Mouse (Mus musculus) thymus, postnatal 14 days (tissue): ENCODE results near the gene Mkks.
A peak's percentile ranks its signal among the peaks of the same experiment; 100 is the strongest.
"Not testable (repeated sequence)": the region's sequence is repeated elsewhere in the genome, so short reads cannot be mapped to it uniquely, and the experiment has no call there.

Experiments
- DNase-seq: peaks from one replicate; pipeline ENCODE4 v3.0.0; 2021

The Mkks gene

DNA sequence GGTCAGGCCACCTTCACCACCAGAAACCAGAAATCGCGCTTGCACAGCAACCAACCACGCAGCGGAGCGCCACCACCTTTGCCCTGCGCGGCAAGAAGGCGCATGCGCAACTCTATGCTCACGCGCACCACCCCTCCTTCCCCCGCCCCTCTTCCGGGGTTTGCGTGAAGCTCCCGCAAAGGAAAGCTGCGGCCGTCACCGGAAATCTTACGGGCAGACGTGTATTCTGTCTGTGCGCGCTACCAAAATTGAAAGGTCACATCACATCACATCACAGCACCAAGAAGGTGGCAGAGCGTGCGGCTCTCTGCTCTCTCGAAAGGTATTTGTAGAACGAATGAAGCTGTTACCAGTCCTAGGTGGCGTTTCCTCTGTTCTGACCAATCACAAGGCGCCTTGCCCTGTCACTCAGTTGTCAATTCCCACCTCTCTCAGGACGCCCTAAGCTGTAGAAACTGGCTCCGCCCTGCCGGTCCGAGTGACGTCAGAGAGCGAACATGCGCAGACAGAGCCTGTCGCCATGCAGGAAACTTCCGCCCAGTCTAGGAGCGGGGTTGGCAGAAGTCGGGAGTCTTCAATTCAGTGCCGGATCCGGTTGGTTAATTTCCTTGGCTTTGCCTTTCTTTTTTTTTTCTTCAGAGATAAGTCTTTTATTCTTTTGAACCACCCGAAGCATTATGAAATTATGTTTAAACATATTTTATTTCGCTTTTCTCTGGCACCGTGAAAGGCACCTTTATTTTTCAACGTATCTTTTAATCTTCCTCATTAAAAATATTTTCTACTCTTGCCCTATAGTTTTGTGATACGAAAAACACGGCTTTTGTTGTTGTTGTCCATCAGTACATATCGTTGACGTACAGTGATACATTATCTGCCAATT is at the start of gene Mkks, which contains the start of the genes Slx4ip and AL731706.1:
TSS of gene Mkks (minus strand) at position 322 of the 883 bp plus-strand sequence.
TSS of gene Slx4ip (plus strand) at position 151 of the 883 bp plus-strand sequence.
TSS of gene AL731706.1 (minus strand) at position 322 of the 883 bp plus-strand sequence.
- peak; percentile 99 for DNase-seq

DNA sequence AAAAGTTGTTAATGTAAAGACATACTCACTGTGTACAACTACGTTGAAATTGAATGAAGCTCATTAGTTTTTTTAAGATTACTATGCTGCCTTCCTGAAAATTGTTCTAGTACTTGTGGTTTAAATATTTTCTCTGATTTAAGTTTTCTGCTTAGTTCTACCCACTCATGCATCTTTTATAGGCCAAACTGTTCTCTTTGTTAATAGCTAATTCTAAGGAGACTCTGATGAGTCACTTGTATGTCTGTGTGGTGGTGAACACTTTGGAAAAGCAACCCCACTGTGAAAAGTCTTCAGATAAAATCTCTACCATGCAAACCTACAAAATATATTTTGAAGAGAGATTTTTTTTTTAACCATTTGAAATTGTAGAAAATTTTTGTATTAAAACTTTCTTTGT is 47.1 kb upstream of the Mkks start:
- DNase-seq, result no peak

DNA sequence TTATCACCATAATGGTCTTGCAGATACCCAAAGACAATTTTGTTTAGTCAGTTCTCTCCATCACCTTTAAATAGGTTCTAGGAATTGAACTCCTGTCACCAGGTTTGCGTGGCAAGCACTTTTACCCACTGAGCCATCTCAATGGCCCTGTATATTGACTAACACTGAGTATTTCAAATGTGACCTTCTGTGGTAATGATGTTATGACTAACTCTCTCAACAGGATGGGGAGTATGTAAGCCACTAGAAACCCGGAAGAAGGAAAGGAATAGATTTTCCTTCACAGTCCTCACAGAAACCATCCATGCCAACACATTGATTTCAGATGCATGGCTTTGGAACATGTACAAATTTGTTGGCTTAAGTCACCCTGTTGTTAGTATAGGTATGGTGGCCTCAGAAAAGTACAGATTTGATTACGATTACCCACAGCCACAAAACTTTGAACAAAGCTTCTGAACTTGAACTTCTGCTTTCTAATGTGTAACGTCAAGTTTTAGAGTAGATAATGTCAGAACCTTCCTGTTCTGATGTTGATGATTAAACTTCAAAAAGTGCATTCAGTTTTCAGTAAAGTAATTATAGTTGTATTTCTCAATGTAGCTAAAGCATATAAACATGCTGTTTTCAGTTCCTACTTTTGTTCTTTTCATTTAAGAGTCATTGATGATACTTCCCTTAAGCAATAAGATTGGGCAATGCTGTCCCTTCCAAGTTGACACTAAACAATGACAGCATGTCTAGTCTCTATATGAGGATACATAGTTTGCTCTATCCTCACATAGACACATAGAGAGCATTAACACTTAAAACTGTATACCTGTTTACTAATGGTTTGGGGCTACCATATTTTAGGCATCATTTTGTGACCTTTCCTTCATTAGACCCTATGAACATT is 45.5 kb upstream of the Mkks start:
- no peak for DNase-seq

DNA sequence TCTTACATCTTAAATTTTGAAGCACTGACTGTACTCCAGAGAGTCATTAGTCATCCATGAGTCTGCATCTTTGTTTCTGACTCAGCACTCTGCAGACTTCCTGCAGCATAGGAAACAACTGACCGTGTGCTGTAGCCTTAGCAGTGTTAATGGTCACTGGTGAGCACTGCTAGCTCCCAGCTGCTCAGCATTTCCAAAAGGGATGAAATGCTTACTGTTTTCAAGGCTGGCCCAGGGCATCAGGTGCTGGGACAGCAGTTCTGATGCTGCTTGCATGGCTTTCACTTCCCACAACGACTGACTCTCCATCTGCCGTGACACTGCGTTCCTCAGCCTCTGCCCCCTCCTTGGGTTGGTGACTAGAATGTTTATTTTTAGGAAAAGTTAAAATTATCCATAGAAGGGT is 29.8 kb upstream of the Mkks start:
- no peak for DNase-seq

DNA sequence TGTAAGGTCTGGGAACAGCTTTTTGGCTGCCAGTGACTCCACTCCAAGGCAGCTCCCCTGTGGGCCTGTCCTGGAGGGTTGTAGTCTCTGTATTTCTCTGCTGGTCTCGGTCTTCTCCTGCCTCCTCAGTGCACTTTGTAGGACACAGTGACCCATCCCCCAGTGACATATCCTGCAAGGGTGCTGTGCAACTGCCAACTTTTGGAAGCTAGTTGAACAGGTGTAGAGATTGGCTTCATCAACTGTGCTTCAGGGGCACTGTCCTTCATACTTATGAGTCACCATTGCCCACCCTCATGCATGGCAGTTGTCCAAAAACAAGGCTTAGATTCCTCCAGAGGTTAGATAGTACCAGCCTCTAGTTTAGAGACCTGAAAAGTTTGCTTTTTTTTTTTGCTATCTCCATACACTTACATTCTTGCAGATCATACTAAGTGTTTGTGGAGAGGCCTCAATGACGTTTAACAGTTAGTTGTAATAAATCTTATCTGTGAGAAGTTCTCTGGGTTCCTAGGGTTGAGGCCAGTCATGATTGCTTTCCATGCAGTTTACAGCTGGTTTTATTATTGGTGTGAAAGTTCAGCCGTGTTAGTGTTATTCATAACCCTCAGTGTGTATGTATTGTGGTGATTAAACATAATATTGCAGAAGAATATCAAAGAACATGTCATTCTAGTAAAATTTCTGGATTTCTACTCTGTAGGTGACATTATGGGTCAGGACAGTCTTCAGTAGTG is 29.2 kb upstream of the Mkks start:
- DNase-seq, result no peak

DNA sequence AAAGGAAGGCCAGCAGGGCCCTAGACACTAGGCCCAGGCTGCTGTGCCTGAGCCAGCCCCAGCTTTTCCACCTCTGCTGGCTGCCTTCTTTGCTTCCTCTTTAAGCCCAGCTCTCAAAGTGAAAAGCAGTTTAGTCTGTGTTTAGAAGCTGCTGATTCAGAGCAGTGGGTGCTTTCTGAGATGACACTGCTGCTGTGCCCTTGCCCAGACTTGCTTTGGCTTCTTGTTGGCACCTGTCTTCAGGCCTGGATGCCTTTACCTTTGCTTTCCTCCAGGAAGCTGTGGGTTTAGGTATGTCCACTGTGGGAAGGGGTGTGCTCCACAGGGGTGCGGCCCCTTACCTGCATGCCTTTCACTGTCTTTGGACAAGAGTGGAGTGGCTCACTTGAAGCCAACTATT is 28.2 kb upstream of the Mkks start:
- DNase-seq, result no peak

DNA sequence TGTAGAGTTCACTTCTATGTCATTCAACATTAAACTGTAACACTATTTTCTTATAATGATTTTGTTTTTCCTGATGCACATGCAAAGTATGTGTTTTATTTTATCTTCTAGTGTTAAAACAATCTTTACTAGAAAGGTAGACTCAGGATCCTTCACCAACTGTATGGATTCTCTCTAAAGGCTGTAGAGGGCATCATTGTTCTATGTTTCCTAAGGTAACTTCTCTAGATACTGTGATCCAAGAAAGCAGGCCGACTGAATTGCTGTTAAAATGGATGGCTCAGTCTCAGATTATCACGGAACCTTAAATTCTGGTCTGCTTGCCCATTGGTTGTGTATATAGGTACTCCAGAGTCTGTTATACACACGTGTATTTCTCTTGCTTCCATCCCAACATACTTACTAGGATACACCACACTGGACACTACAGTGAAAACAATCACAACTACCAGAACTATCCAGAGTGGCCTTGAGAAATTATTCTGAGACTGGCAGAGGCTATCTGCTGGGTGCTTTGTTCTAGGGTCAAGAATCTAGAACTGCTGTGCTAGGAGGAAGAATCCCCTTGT is 23.2 kb upstream of the Mkks start:
- DNase-seq, result no peak

DNA sequence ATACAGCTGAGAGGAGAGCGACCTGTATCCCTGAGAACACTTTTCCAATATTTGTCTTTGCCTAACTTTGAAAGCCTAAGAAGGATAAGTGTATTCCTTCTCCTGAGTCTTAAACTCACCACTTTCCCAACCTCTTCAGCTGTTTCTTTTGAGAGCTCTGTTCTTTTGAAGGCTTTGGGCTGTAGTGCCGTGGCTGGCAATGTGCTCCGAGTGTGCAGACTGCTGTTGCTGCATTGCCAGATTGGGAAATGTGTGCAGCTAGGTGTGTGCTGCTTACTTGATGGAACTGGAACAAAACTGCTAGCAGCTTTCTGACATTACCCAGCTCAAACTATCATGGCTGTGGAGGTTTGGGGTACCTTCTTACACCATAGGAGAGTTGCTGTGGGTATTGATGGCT is 21.8 kb upstream of the Mkks start:
- no peak for DNase-seq

DNA sequence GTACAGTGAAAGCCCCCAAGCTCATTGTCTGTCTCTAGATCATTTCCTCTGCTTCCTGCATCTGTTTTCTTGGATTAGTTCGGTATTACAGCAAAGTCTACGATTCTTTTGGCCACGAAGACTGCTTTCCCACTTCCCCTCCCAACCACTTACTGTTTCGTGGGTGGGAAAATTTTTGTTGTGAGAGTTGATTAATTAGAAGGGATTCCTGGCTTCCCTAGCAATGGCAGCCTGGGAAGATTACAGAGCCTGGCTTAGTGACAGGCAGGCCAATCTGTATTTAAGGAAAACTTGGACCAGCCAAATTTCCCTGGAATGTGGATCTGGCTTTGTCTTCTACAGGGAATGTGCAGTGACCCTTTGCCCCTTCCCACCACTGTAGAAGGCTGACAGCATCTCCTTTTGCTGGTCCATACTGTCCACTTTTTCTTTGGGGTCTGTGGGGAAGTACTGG is 20.8 kb upstream of the Mkks start:
- DNase-seq, result no peak

DNA sequence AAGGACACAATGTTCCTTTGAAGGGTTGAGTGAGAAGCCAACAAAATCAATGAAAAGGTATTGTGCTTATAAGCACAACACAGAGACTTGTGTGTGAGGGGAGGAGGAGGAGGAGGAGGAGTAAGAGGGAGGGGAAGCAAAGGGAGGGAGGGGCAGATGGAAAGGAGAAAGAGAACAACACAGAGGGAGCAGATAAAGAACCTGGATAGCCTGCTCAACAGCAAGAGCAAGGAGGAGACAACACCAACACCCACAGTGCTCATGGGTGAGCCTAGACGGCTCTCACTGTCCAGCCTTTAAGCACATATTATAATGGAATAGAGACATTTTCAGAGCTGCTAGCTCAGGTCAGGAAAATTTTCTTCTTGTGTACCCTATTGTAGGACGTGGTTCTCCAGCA is 18.1 kb upstream of the Mkks start:
- no peak for DNase-seq

DNA sequence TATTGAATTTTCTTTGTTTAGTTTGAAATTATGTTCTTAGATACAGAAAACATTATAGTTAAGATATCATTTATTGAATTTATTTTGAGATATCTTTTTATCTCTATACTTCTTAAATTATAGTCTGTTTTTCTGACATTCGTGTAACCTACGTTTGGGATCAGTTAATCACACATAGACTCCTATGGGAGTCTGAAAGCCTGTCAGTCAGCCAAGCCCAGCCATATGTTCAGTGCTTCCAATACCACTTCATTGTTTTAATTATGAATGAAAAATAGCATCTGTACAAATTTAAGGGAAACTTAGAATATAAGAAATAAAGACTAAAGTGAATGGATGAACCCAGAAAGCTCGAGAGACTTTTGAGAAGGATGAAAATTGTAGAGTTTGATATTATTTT is 17.4 kb upstream of the Mkks start:
- DNase-seq, result no peak

DNA sequence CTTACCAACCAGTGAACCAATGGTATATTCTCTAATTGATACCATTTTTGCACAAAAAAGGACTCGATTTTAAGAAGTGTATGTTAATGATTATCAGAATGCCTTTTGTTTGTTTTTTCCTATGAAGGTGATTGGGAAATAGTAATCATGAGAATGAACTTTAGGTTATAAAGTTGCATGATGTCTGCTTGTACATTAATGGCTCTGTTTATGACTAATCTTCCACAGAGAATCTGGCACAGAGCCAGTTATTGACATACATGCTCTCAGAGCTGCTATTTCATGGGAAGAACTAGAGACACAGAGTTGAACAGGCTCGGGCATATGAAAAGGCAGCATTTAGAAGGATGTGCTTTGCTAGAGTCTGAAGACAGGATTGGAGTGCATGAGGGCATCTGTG is 4.9 kb upstream of the Mkks start:
- DNase-seq, result no peak

DNA sequence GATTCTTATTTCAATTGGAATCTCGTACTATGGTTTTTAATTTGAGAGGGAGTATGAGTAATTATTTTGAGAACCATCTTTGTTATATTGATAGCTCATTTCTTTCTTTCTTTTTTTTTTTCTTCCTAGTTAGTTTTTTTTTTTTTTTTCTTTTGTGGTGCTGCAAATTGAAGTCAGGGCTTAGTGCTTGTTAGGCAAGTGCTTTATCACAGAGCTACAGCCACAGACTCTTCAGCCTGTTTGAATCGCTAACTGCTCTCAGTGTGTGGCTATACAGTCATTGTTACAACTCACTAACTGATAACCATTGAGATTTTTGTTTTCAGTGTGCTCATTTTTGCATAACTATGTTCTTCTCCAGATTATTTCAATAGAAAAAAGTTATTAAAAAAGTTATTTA is 3.3 kb upstream of the Mkks start:
- DNase-seq, result no peak

DNA sequence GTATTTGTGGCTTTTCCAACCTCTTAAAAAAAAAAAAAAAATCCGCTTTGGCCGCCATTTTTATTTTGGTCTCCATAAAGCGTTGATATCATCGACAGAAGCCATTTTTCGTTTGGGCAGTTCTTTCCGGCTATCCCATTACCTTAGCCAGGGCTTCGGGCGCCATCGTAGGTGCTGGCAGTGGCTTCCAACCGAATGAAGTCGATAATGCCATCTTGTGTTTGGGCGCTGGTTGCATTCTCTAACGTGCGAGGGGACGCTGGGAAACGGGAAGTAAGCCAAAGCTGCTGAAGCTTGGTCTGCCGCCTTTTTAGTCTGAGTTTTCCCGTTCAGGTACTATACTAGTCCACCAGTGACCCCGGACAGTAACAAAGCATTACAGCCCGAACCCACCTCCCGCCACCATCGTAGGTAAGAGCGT is 772 bp upstream of the Mkks start:
- DNase-seq, result peak; percentile 93

DNA sequence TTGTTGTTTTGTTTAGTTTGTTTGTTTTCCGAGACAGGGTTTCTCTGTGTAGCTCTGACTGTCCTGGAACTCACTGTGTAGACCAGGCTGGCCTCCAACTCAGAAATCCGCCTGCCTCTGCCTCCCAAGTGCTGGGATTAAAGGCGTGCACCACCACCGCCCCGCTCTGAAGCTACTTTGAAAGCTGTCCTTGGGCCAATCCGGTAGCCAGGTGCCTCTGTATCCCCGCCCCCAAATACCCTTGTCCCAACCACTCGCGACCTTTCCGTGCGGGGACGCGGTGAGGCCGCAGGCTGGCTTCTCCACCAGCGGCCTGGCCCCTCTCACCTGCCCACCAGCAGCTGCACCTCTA is 497 bp downstream of the Mkks start:
- DNase-seq, result not testable (repeated sequence)

DNA sequence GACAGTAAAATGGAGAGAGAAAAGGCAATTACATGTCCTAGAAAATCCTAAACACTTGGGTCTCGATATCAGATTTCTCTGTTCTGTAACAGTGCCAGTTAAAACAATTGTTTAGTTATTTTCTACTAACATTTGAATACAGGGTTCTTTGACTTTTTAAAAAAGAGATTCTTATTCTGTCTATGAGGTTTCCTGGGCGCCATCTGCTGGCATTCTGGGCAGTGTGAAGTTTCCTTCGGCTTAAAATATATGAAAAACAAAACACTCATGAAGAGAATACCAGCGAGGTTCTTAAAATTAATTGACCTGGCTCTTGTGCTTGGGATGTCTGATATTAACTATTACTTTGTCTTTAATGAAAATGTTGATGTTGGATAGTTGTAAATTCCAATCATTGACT is 4.3 kb downstream of the Mkks start:
- DNase-seq, result peak; percentile 17

DNA sequence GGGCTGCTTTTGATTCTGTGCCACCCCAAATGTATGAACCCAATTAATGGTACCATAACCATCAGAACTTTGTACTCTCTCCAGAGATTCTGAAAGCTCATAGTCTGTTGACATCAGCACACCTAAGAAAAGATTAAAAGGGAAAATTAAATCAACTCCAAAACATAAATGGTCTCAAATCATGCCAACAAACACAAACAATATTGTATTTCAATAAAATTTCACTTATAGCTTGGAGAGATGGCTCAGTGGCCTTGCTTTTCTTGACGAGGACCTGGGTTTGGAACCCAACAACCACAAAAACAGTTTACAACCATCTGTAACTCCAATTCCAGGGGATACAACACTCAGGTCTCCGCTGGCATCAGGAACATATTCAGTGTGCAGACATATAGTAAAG is 5.6 kb downstream of the Mkks start, which contains the start of gene AL731706.2:
TSS of gene AL731706.2 (minus strand) at position 101 of the 400 bp plus-strand sequence.
- DNase-seq, result no peak

DNA sequence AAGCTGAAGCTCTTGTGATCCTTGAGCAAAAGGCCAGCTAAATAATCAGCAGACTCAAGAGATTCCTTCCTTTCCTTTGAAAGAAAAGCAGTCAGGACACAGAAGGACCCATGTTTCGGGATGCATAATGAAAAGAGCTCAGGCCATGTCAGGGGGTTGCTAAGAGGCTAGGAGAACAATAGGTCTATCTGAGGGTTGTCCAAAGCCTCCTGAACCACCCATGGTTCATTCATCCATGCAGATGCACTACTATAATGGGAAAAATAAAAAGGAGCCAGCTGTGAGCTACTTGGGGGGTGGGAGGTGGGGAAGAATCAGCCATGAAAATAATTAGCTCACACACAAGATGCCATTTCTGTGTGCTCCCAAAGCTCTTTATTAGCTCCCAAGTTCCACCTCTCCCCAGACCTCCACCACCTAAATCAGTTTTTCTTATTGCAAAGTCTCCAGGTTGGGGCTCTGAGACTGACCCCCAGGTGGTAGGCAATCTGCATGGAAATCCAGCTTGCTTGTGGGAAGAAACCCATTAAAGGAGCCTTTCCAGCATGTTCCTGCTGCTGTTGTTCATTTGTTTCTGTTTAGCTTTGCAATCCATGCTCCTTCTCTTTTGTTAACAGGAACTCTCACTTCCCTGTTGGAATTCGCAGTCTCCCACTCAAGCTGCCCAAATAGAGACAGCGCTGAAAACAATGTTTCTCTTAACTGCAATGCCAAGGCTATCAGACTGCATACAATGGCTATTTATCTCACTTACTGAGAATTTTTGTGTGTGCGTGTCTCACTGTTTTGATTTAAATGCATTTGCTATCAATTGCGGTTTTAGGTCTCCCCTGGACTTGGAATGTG is 36.4 kb downstream of the Mkks start:
- DNase-seq, result no peak

DNA sequence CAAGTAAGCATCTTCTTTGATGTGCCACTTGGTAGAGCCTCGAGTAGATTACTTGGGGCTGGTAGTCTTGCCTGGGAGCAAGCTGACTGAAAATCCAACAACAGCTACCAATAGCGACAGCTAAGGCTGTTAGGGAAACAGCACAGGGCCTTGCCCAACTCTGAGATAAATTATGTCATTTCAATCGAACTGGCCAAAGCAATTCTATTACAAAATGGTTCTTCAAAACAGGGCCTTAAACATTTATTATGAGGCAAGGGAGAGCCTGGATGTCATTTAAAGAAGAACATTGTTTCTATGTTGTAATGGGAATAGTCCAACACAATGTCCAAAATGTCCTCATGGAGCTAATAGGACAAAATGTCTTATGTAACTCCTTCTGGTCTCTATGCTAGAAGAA is 40.8 kb downstream of the Mkks start:
- no peak for DNase-seq

DNA sequence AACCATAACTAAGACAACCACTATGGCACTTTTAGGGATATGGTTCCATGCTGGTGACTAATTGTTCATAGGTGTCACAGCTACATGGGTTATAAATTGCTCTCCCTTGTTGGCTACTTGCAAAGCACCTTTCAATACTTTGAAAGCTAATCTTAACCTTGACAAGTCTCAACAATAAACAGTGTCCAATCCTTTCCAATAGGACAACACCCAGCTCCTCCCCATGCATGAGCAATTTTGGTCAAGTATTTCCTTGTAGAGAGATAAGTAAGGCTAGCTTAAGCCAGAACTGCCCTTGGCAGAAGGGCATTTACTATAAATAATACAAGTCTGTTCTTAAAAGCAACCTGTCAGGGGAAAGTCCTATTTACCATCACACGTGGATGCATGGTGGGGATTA is 53.2 kb downstream of the Mkks start:
- DNase-seq, result no peak

DNA sequence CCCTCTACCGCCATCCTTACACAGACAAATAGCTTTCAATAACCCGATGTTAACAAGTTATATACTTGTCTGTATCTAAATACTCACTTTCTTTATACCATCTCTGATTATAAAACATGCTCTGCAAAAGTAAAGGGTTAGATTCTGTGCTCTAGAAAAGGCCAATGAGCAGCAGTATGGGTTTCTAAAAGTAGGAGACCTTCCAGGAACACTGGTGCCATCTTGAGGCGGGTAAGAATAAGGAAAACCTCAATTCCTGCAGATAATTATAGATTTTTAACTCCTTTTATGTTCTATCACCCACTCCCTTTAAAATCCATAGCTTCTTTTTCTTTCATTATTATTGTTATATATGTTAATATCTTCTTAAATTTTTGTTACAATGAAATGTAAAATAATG is 55.3 kb downstream of the Mkks start:
- DNase-seq, result no peak

DNA sequence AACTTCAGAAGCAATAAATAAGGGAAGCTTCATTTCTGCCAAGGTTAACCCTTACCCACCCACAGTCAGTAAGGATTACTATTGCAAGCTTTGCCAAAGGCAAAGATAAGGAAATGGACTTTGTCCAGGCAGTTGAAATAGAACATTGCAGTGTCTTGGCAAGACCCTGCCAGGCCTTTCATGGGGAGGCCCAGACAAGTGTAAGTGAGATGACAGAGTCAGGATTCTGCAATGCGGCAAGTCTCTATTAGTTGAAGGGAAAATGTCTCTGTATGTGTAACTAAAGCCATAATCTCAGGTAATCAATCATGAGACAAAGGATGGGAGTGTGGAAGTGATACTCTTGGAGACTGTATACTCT is 56.5 kb downstream of the Mkks start:
- DNase-seq, result no peak
